Mouse (Mus musculus) midbrain, embryonic 14.5 days (tissue): ENCODE results near the gene Eps8l1. TPM values are rescaled to one million over a fixed set of nuclear protein-coding genes. Genes with fewer than 3 reads are reported as not detected.
A peak's percentile ranks its signal among the peaks of the same experiment; 100 is the strongest.

Experiments used
- ATAC-seq: fragments of 200-750 bp; cut with Nextera tagmentation; 2 replicates; pipeline ENCODE4 v1.8.0; 2017; ENCODE audit warnings: moderate number of reproducible peaks, moderate library complexity; ENCODE audit not compliant: low FRiP score, low TSS enrichment
- DNase-seq: peaks from one replicate; pipeline ENCODE4 v3.0.0-alpha.2; 2015
- H3K27ac ChIP-seq: fragments of 300-500 bp; sonication (generic); replicated peaks from 2 replicates; pipeline ENCODE4 v1.5.1; 2014; ENCODE audit warnings: mild to moderate bottlenecking, low read depth, low read length, moderate library complexity
- H3K27me3 ChIP-seq: fragments of 300-500 bp; sonication (generic); 2 replicates; pipeline ENCODE4 v1.6.1; 2014; ENCODE audit warnings: low read length, control low read depth, mixed read lengths; ENCODE audit not compliant: control insufficient read depth, insufficient read depth
- H3K36me3 ChIP-seq: fragments of 300-500 bp; sonication (generic); 2 replicates; pipeline ENCODE4 v1.6.1; 2014; ENCODE audit warnings: low read length, control low read depth; ENCODE audit not compliant: control insufficient read depth, insufficient read depth
- H3K4me1 ChIP-seq: fragments of 300-500 bp; sonication (generic); 2 replicates; pipeline ENCODE4 v1.6.1; 2014; ENCODE audit warnings: mild to moderate bottlenecking, antibody characterized with exemption, low read length, control low read depth; ENCODE audit not compliant: control insufficient read depth, insufficient read depth
- H3K4me2 ChIP-seq: fragments of 300-500 bp; sonication (generic); 2 replicates; pipeline ENCODE4 v1.6.1; 2014; ENCODE audit warnings: mild to moderate bottlenecking, low read length, moderate library complexity
- H3K4me3 ChIP-seq: fragments of 300-500 bp; sonication (generic); replicated peaks from 2 replicates; pipeline ENCODE4 v1.5.1; 2014; ENCODE audit warnings: low read depth, low read length
- H3K9ac ChIP-seq: fragments of 300-500 bp; sonication (generic); replicated peaks from 2 replicates; pipeline ENCODE4 v1.6.1; 2014; ENCODE audit warnings: mild to moderate bottlenecking, low read length, moderate library complexity
- H3K9me3 ChIP-seq: fragments of 300-500 bp; sonication (generic); 2 replicates; pipeline ENCODE4 v1.6.1; 2016; ENCODE audit warnings: low read length, control low read depth, mixed read lengths; ENCODE audit not compliant: control insufficient read depth
- WGBS: fragments of 180-500 bp; shearing (Covaris S2); extraction: QIAGEN DNeasy Blood & Tissue Kit; methylation state at CpG from one replicate; pipeline ENCODE4 v1.1.7; 2014; 5-methylcytosine and 5-hydroxymethylcytosine counted together
- polyA plus RNA-seq: library from polyadenylated mRNA; unstranded; fragments of >200 nt; fragmentation: Nextera tagmentation; extraction: Ambion mirVana; gene quantifications from 2 replicates; pipeline ENCODE4 v1.2.1, GENCODE M21; 2014

The Eps8l1 gene
- polyA plus RNA-seq, 1 experiment from 2014 or later: 9.1 TPM

DNA sequence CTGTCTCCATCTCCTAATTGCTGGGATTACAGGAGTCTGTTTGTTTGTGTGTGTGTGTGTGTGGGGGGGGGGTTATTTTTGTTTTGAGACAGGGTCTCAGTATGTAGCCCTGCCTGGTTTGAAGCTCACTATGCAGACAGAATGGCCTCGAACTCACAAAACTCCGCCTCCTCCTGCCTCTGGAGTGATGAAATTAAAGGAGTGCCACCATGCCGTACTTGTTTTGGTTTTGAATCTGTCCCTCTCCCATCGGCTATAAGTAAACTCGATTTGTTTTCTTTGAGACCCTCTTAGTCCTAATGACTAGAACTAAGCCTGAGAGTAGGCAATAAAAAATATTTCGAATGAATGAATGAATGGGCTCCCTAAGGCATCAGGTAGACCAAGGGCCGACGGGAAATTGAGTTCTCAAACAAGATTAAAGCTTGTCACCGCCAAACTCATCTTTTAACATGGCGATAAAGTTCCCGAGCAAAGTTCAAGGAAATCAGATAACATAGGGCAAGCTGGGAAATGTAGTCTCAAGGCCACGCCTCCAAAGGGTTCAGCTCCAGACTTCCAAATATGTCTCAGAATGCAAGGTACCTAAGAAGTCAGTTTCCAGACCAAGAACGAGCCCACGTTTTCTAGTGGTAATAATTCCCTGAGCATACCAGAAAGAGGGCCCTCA lies 42.1 kb downstream of the Eps8l1 start:
- Histone ChIP-seq H3K4me3 (peak overlapping the region; percentile 81), H3K4me1 (peaks cover 32% of the 10 kb centered on the region), H3K27me3 (no peaks in the 10 kb centered on the region), H3K9ac (peak overlapping the region; percentile 96; the same call in 1 of the 2 replicates), H3K36me3 (no peaks in the 10 kb centered on the region), H3K27ac (no peak overlapping the region), H3K4me2 (peak overlapping the region; percentile 93), H3K9me3 (no peaks in the 10 kb centered on the region)
- WGBS: 12% methylated on average over 14 of the region's 14 CpGs
- DNase-seq (peak; percentile 68), ATAC-seq (peak; percentile 22; the same call in 1 of the 2 replicates)

- H3K36me3 ChIP-seq: no peaks in the 10 kb centered on the region
- H3K27me3 ChIP-seq: no peaks in the 10 kb centered on the region
- ATAC-seq: no peak
- WGBS: 84% methylated on average over 4 of the region's 4 CpGs
- no peak overlapping the region for H3K4me3 ChIP-seq
- H3K4me2 ChIP-seq: no peak overlapping the region
- DNase-seq: no peak
- no peak overlapping the region for H3K9ac ChIP-seq
- H3K4me1 ChIP-seq: peaks cover 27% of the 10 kb centered on the region
- H3K9me3 ChIP-seq: no peaks in the 10 kb centered on the region
- no peak overlapping the region for H3K27ac ChIP-seq
Observed at GRCm38 (mm10) chr7:4503100-4503499, 42.6 kb downstream of the Eps8l1 start.

DNA sequence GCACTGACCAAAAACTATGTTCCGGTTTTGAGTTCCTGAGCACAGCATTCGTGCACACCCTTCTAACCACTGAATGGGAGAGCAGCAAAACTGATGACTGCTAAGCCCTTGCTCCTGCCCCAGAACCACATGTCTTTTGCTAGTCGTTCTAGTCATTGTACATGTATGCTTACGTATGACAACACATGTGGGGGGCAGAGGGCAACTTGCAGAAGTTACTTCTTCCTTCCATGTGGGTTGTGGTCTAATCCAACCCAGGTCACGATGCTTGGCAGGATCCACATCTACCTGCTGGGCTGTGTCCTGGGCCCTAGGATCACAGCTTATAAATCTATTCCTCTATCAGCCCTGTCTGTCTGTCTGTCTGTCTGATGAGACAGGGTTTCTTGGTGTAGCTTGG lies 43.4 kb downstream of the Eps8l1 start:
- Histone ChIP-seq H3K4me3 (no peak overlapping the region), H3K9ac (no peak overlapping the region), H3K4me2 (no peak overlapping the region), H3K4me1 (peaks cover 19% of the 10 kb centered on the region), H3K27ac (no peak overlapping the region), H3K9me3 (no peaks in the 10 kb centered on the region), H3K27me3 (no peaks in the 10 kb centered on the region), H3K36me3 (no peaks in the 10 kb centered on the region)
- WGBS: 78% methylated on average over 5 of the region's 5 CpGs
- ATAC-seq: no peak
- DNase-seq: no peak

- Histone ChIP-seq H3K4me2 (no peak overlapping the region), H3K4me1 (peaks cover 9% of the 10 kb centered on the region), H3K9me3 (no peaks in the 10 kb centered on the region), H3K9ac (no peak overlapping the region), H3K27me3 (no peaks in the 10 kb centered on the region), H3K27ac (no peak overlapping the region), H3K4me3 (no peak overlapping the region), H3K36me3 (no peaks in the 10 kb centered on the region)
- DNase-seq (no peak), ATAC-seq (no peak)
- WGBS: 61% methylated on average over 11 of the region's 11 CpGs
Observed at GRCm38 (mm10) chr7:4504646-4505435, 44.4 kb downstream of the Eps8l1 start.

GRCm38 (mm10) chr7:4507220-4507619 lies 46.7 kb downstream of the Eps8l1 start:
- Histone ChIP-seq H3K4me3 (no peak overlapping the region), H3K27me3 (no peaks in the 10 kb centered on the region; the same call in 1 of the 2 replicates), H3K4me1 (no peaks in the 10 kb centered on the region), H3K9ac (no peak overlapping the region), H3K27ac (no peak overlapping the region), H3K9me3 (no peaks in the 10 kb centered on the region), H3K36me3 (no peaks in the 10 kb centered on the region), H3K4me2 (no peak overlapping the region)
- DNase-seq (no peak), ATAC-seq (no peak)
- 74% methylated on average over 3 of the region's 4 CpGs for WGBS

GRCm38 (mm10) chr7:4508062-4508738 lies 47.7 kb downstream of the Eps8l1 start:
- Histone ChIP-seq H3K4me2 (no peak overlapping the region), H3K9ac (no peak overlapping the region), H3K4me1 (no peaks in the 10 kb centered on the region), H3K36me3 (no peaks in the 10 kb centered on the region), H3K4me3 (no peak overlapping the region), H3K27ac (no peak overlapping the region), H3K9me3 (no peaks in the 10 kb centered on the region), H3K27me3 (no peaks in the 10 kb centered on the region; the same call in 1 of the 2 replicates)
- ATAC-seq (no peak), DNase-seq (no peak)
- 82% methylated on average over 32 of the region's 32 CpGs for WGBS

DNA sequence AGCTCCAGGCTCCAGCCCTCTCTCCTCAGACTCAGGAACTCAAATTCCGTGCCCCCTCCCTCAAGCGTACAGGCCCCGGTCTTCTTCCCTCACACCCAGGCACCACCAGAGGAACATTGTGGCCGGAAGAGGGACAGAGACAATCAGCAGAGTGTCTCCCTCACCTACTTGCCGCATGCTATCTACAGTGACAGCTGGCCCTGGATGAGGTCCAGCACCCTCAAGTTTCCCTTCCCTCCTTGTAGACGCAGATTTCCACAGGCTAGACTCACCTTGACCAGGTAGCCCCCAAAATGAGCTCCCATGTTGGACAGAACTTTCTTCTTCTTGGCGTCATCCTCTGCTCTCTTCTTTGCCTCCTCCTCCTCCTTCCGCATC lies 48.3 kb downstream of the Eps8l1 start:
- no peaks in the 10 kb centered on the region for H3K36me3 ChIP-seq
- no peak overlapping the region for H3K27ac ChIP-seq
- H3K4me1 ChIP-seq: no peaks in the 10 kb centered on the region
- H3K27me3 ChIP-seq: no peaks in the 10 kb centered on the region; the same call in 1 of the 2 replicates
- 97% methylated on average over 8 of the region's 8 CpGs for WGBS
- H3K4me2 ChIP-seq: no peak overlapping the region
- ATAC-seq: no peak
- H3K9ac ChIP-seq: no peak overlapping the region
- H3K4me3 ChIP-seq: no peak overlapping the region
- DNase-seq: no peak
- no peaks in the 10 kb centered on the region for H3K9me3 ChIP-seq

DNA sequence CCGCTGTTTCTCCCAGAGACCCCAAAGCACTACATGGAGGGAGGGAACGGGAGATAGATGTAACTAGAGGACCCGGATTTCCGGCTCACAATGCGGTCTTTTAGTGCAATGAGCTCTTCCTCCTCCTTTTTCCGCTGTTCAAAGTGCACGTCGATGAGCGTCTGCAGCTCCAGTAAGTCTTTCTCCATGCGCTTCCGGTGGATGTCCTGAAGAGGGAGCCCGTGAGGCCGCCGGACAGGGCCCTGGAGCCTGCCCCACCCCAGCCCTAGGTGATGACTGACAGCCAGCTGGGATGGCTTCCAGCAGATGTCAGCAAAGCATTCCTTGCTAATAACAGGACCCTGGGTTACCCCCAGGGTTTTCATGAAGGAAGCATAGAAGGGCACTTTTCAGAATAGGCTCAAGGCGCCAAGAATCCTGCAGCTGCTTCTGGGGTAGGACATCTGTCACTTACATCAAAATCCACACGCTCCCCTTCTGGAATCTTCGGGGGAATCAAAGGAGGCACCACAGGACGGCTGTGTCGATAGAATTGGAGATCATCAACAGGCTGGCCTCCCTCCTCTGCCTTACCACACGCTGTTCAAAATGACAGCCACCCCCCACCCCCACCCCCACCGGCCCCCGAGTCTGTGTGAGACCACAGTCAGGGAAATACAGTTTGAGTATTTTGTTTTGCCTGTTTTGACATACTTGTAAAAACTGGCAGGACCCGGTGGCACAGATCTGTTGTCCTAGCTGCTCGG lies 49.6 kb downstream of the Eps8l1 start:
- ATAC-seq (peak; percentile 74; the same call in 1 of the 2 replicates), DNase-seq (peak; percentile 86)
- Histone ChIP-seq H3K4me1 (no peaks in the 10 kb centered on the region), H3K27ac (no peak overlapping the region), H3K36me3 (no peaks in the 10 kb centered on the region), H3K4me2 (no peak overlapping the region), H3K27me3 (no peaks in the 10 kb centered on the region; the same call in 1 of the 2 replicates), H3K9ac (no peak overlapping the region), H3K4me3 (no peak overlapping the region), H3K9me3 (no peaks in the 10 kb centered on the region)
- 12% methylated on average over 24 of the region's 24 CpGs for WGBS
